Mouse (Mus musculus): ENCODE results near the gene Fam219b.

- TF ChIP-seq CTCF (IDR thresholded peaks at IDR 0.05; ENCODE audit: extremely low read depth, insufficient read depth, low read length) (no peak), POLR2A (IDR thresholded peaks at IDR 0.05; ENCODE audit: extremely low read depth, insufficient read depth, low read length) (no peak)
Observed at GRCm38 (mm10) chr9:57510577-57510976, 26.8 kb upstream of the Fam219b start.

All from cortical plate, adult 2 months (tissue).